In the genomic region with DNA sequence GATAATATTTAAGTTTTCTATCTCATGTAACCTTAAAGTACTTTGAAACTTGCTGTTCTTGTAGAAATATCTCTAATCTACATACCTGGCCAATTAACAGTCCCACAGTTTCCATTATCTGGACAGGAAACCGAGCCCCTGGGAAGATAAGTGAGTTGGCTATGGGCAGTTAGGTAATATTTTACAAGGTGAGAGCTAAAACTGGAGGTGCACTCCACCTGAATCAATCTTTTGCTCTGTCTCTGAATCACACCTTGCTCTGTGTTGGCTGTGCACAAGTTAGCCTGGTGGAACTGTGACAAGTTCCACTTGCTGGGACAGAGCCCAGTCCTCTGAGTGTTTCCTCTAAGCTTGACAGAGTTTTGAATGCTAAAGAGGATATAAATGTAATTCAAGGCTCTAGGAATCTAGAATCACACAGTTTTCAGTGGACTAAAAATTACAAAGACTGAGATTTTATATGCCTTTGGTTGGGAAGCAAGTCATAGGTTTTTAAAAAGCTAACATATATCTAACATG, we compare ENCODE assay signal across 28 mouse cellular contexts. TPM values are rescaled to one million over a fixed set of nuclear protein-coding genes. Genes with fewer than 3 reads are reported as not detected.
DNase-seq lines count a peak whose midpoint lies in the region.
"Had no signal": no experiment of that assay in that cellular context is flagged by ENCODE, and none has a peak within 500 bp of the region (broad histone marks: within the 10 kb centered on the region; RNA-seq: fewer than 3 reads in every experiment).

No protein-coding gene starts in this region.

- intact Hi-C loops in heart, postnatal 36 days (cut with DNase I) = no loop called here
- intact Hi-C loops in left cerebral cortex, postnatal 36 days (cut with DNase I) = no loop called here

- DNase-seq in heart, adult 11 months = peak; percentile 21
- DNase-seq in heart, postnatal 36 days = no peak
- peak; percentile 24 to 66 for DNase-seq in frontal cortex, postnatal 36 days (ENCODE audit: low spot score in 2 of 2)
- peak; percentile 45 to 56 for DNase-seq in left cerebral cortex, postnatal 36 days (ENCODE audit: low spot score in 2 of 2)
- DNase-seq in right cerebral cortex, postnatal 4 days = peak; percentile 14
- no peak for DNase-seq in cerebellum, adult 9-10 months
- DNase-seq in urinary bladder, adult 2 months (ENCODE audit: low spot score) = no peak
- DNase-seq: adrenal gland, postnatal 25 days; cerebellum, adult 9-11 months; gastrocnemius, postnatal 14 days; heart, adult 2 months; heart, postnatal 14 days; kidney, adult 2 months; layer of hippocampus, adult 9-11 months; lung, postnatal 36 days; midbrain, embryonic 14.5 days; retina, postnatal 1 day; thymus, adult 2 months; thymus, postnatal 4 days had no signal

RNA-seq across cellular contexts. Expression of gene Il1a, which starts 12.4 kb away (rescaled TPM):
- total RNA-seq in heart, postnatal 36 days (2021) = not detected
- total RNA-seq in left cerebral cortex, postnatal 36 days (2021) = under 1 TPM; 0.32 to 0.59 TPM
- not detected in 2 replicates for polyA plus RNA-seq in urinary bladder, adult 2 months (2012; rRNA removed)
- total RNA-seq: adrenal gland, postnatal 25 days; ES-E14; gastrocnemius, postnatal 14 days; heart, adult 2 months had no signal
- polyA plus RNA-seq: embryonic facial prominence, embryonic 11.5 days; forebrain, embryonic 10.5 days; heart, adult 2 months; kidney, adult 2 months; kidney, postnatal 0 days had no signal

RNA-seq across cellular contexts. Expression of gene Ckap2l, which starts 25.2 kb away (rescaled TPM):
- under 1 TPM; 0.73 to 0.86 TPM for total RNA-seq in heart, postnatal 36 days (2021)
- under 1 TPM; 0.66 to 0.84 TPM for total RNA-seq in left cerebral cortex, postnatal 36 days (2021)
- polyA plus RNA-seq in urinary bladder, adult 2 months (2012; rRNA removed) = 0.52 and 1.4 TPM in 2 replicates

RNA-seq across cellular contexts. Expression of gene Il1b, which starts 48.8 kb away (rescaled TPM):
- under 1 TPM; 0.43 to 0.58 TPM for total RNA-seq in heart, postnatal 36 days (2021)
- total RNA-seq in left cerebral cortex, postnatal 36 days (2021) = under 1 TPM in 1 of 2 experiments, not detected in 1; 0.32 TPM
- polyA plus RNA-seq in urinary bladder, adult 2 months (2012; rRNA removed) = 0.28 and 0.49 TPM in 2 replicates
- total RNA-seq: adrenal gland, postnatal 25 days; ES-E14; gastrocnemius, postnatal 14 days; left cerebral cortex, postnatal 10 days had no signal
- polyA plus RNA-seq: forebrain, embryonic 10.5 days; heart, embryonic 13.5 days; hindbrain, embryonic 12.5 days; lung, embryonic 15.5 days; midbrain, embryonic 14.5 days; neural tube, embryonic 12.5 days had no signal

Comparison
In these comparisons a context has a peak if more than half of its experiments do, and no peak if none do; other contexts are left out.
1. DNase-seq: peak in heart, adult 11 months (single experiment), frontal cortex, postnatal 36 days (2 of 2), left cerebral cortex, postnatal 36 days (2 of 2) and right cerebral cortex, postnatal 4 days (single experiment); none in heart, postnatal 36 days (0 of 2), cerebellum, adult 9-10 months (single experiment) and urinary bladder, adult 2 months (single experiment).